Mouse (Mus musculus): ENCODE results near the gene Gm525.
"Not testable (repeated sequence)": the region's sequence is repeated elsewhere in the genome, so short reads cannot be mapped to it uniquely, and the experiment has no call there.

The Gm525 gene

DNA sequence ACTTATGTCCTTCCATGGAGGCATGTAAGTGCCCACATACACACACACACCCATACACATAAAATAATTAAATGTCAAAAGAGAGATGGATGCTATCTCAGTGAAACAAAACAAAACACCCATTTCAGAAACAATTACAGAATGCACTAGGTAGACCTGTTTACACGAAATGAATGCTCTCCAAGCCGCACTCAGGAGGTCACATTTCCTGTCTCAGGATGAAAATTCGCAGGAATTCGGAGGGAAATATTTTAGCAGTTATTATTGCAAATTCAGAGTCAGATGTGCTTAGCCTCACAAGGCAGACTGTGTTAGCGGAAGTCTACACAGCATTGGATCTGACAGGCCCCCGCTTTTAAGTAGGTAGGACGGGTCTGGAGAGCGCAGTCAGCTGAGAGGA lies at the start of gene Gm525:
Gene Gm525, plus strand, starts transcription at position 301 of the 400 bp plus-strand sequence.
- DNase-seq = no peak

DNA sequence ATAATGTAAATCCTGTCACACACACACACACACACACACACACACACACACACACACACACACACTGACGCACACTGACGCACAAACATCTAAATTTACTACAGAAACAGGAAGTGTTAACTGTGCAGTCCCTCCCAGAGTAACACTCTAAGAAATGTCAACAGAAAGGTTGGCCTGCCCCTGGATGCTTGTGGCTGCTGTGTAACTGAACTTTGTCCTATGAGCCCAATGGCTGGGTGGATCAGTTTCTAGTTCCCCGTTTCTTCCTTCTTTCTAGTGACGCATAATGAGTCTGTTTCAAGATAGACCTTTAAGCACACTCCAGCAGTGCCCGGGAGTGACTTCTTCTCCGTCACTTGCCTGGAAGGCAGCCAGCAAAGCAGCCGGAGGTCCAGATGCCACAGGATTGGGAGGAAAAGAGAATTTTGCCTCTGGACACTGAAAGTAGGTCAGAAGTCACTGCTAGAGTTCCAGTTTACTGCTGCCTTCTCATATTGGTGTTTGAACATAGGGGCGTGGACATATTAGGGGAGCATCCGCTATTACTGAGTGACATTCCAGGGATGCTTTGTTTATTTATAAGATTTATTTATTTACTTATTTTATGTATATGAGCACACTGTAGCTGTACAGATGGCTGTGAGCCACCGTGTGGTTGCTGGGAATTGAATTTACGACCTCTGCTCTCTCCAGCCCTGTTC lies 49.3 kb upstream of the Gm525 start:
- DNase-seq = peak in 1 of 2 experiments; percentile 48

DNA sequence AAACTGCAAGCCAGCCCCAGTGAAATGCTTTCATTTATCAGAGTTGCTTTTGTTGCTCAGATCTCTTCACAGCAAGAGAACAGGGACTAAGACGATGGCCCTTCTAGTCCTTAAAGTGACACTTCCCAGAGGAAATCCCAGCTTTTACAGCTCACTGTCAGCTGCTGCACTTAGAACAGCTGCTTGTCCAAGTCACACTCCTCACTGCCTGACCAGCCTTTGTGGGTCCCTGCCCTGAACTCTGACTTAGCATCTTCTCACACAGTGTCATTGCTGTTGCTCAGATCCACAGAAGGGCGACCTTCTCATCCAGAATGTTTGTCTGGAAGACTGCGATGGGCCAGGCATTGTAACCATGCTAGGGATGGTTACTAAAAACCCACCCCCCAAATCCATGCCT lies 48.0 kb upstream of the Gm525 start:
- no peak for DNase-seq

DNA sequence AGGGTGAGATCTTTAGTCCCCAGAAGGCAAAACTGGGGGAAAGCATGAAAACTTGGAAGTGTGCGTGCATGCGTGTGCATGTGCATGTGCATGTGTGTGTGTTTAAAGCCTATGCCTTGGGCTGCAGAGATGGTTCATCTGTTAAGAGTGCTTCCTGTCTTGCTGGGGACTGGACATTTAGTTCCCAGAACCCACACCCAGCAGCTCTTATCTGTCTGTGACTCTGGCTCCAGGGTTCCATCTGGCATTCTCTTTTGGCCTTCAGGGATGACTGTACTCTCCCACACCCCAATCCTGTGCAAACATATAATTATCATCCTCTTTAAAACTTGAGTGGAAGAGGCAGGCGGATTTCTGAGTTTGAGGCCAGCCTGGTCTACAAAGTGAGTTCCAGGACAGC lies 47.5 kb upstream of the Gm525 start:
- DNase-seq = no peak

DNA sequence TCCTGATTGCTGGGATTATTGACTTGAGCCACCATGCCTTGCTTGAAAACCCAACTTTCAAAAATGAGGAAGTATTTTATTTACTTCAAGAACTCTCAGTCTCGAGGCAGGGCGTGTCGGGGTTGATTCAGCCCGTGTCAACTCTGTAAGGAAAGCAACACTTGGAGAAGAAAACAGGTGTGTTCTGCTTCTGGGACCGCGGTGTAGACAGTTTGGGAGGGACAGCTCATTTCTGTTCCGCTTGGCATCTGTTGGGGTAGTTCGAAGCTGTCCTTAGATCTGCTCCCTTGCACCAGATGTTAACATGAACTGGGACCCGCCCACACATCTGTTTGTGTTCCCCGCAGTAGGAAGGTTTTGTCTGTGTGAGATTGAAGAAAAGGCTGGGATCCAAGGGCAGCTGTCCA lies 45.7 kb upstream of the Gm525 start:
- peak in 1 of 2 experiments; percentile 48 for DNase-seq

GRCm38 (mm10) chr11:89028871-89029405 lies 44.7 kb upstream of the Gm525 start:
- DNase-seq = peak; percentile 23 to 47

- no peak for DNase-seq
These were observed 43.1 kb upstream of the Gm525 start for GRCm38 (mm10) chr11:89030552-89030951.

- DNase-seq = no peak
These were observed 42.5 kb upstream of the Gm525 start for GRCm38 (mm10) chr11:89031189-89031588.

- no peak for DNase-seq
These were observed 39.0 kb upstream of the Gm525 start for GRCm38 (mm10) chr11:89034592-89034991.

DNA sequence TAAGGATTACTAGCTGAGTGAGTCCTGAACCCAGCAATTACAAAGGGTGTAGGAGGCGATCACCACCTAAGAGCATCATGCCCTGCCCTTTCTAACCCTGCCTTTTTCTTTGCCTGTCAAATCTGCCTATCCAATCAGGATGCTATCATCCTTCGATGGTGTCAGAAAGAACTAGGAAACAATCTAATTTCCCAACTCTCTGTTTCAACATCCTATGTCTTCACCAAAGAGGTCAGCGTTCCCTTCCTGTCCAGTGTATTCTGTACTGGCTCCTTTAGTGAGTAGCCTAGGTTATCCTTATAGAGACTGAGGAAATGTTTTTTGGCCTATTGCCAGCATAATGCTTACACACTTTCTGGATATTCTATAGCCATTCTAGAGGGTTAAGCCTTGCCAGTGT lies 38.1 kb upstream of the Gm525 start:
- no peak for DNase-seq

DNA sequence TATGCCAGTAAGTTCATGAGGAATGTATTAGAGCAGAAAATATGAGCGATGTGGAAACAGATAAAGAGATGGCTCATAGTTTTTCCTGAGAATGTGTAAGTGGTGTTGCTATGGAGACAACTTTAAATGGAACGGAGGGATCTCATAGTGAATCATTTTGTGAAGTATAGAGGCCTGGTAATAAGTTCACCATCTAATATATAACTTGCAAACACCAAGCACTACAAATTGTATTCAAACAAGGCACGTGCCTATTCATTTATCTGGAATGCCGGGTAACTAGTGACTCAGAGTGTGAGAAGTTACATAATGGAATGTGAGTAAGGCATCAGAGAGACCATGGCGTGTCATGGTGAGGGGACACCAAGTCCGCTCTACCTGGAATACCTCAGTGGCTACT lies 35.1 kb upstream of the Gm525 start:
- no peak for DNase-seq

DNA sequence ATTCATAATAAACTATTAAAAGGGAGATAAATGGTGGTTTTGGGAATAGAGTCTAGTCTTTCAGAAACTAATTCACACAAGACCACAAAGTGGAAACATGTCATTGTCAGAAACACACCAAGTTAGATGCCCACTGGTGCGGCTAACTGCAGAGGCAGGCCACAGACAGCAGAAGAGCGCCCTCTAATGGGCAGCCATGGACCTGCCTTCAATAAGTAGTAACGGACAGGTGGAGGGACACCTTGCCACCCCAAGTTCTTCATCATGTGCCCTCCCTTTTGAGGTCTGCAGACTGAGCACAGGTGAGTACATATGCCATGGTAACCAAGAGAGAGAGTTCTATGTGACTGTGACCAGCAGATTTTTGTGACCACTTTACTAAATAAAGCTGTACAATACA lies 34.3 kb upstream of the Gm525 start:
- peak in 1 of 2 experiments; percentile 32 for DNase-seq

DNA sequence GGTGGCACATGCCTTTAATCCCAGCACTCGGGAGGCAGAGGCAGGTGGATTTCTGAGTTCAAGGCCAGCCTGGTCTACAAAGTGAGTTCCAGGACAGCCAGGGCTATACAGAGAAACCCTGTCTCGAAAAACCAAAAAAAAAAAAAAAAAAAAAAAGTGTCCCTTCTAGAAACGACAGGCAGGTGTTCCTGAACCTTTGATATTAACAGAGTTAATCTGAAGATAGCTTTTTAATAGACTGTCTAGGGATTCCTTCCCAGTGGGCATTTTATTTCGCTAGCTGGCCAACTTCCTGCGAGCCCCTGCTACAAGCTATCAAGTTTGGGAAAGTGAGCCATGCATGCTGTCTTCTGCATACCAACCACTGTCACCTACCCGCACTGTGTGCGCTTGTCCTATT lies 32.6 kb upstream of the Gm525 start:
- not testable (repeated sequence) for DNase-seq

DNA sequence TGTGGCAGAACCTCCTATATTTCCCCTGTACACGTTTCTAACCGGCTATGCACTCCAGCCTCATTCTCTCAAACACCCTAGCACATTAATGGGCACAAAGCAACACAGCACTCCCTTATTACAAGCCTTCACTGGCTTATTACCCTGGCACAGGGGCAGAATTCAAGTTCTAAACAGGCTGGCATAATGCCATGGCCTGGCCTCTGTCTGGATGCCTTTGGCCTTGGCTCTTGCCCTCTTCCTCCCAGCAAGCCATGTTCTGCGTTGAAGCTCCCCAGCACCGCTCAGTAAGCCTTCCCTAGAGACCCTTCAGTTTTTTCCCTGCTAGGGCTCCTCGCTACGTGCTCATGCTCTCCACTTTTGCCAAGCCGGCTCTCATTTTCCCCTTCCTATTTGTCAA lies 30.6 kb upstream of the Gm525 start:
- no peak for DNase-seq

GRCm38 (mm10) chr11:89045501-89045900 lies 28.1 kb upstream of the Gm525 start:
- DNase-seq = not testable (repeated sequence)

DNA sequence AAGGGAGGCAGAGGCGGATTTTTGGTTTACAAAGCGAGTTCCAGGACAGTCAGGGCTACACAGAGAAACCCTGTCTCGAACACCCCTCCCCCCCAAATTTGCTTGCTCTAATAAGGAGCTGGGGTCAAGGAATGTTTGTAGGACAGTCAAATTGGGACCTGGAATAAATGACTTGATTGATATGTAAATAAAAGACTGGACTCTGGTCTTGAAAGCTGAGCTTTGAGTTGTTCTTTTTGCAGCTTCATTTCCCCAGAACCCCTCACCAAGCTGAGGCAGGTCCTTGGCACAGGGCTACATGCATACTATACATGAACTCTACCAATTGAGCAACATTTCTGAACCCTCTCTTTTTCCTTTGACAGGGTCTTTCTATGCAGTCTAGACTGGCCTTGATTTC lies 27.6 kb upstream of the Gm525 start:
- DNase-seq = no peak

GRCm38 (mm10) chr11:89051767-89052166 lies 21.9 kb upstream of the Gm525 start:
- DNase-seq = no peak

DNA sequence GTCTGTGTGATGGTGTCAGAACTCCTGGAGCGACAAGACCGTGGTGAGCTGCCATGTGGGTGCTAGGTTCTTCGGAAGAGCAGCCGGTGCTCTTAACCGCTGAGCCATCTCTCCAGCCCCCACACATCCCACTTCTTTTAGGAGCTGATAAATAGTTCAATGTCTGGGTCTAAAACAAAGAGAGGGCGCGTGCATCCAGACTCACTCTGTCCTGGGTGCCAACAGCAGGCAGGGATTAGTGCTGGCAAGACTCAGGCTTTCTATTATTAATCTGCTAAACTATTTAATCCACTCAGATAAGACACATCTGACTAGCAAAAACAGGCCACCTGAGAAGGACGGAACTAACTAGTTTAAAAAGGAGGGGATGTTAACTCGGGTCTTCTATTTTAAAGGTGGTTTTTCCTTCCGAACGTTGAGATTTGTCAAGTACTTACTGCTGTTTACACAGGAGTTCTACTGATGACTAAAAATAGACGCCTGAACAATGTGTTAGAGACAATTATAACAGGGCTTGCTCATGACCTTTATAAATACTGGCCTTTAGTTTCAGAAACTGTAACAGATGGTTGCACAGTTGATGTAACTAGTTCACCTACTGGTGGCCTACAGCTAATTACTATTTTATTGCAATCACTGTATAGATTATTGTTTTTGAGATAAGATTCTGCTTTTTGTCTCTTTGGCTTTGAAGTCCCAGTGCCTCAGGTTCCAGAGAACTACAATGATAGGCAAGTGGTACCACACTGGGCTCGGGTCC lies 17.5 kb upstream of the Gm525 start:
- DNase-seq = no peak

DNA sequence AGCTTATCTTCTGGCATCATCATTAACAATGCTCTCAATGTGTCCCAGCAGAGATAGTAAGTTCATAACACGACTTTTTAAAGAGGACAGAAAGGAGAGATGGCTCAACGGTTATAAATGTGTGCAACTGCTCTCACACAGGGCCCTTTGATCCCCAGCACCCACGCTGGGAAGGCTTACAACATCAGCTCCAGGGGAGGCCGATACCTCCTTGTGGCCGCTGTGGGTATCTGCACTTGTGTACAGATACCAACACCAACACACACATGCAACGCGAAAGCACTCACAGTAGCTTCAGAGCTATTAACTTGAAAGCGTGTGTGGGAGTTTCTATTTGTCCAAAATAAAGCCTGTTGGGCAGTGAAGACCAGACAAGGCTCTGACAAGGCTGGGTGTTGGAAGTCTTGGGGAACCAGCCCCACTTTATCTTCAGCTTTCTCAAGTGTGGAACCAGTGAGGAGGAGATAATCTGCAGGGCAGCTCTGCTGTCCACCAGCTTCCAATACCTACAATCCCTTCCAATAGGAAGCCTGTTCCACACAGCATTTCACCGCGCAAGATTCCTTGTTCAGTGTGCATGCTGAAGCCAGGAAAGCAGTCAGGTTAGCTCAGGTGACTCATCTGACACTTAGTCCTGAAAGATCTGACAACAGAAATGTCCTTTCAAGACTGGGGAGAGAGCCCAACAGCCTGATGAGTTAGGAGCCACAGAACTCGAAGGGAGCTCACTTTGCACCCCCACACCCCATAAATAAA lies 14.9 kb upstream of the Gm525 start:
- DNase-seq = peak in 1 of 2 experiments; percentile 65

DNA sequence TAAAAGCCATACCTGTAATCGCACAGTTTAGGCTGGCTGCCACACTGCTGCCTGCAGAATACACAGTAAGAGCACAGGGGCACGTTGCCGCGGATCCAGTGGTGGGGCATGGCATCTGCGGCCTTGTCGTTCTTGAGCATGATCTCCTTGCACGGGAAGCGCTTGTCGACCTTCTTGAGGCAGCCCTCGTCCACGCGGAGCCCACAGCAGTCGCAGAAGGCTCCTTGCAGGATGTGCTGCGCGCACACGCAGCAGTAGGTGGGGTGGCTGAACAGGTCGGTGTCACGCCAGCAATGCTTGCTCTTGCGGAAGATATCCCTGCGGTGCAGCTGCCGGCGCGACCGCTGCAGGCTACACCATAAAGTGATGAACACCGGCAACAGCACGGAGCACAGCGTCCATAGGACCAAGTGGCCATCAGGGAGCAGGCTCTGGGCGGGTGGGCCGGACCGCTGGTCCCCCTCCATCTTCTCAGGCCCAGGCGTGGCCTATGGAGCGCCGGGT lies 13.7 kb upstream of the Gm525 start:
- DNase-seq = peak; percentile 67 to 76

- peak; percentile 90 to 92 for DNase-seq
These were observed 13.1 kb upstream of the Gm525 start for GRCm38 (mm10) chr11:89060423-89061089.

- DNase-seq = no peak
These were observed 12.3 kb upstream of the Gm525 start for GRCm38 (mm10) chr11:89061362-89061761.

GRCm38 (mm10) chr11:89064312-89064711 lies 9.3 kb upstream of the Gm525 start:
- no peak for DNase-seq

All from thymus, adult 18-20 months (tissue).